ENCODE assay signal across 8 mouse cellular contexts in the genomic region with DNA sequence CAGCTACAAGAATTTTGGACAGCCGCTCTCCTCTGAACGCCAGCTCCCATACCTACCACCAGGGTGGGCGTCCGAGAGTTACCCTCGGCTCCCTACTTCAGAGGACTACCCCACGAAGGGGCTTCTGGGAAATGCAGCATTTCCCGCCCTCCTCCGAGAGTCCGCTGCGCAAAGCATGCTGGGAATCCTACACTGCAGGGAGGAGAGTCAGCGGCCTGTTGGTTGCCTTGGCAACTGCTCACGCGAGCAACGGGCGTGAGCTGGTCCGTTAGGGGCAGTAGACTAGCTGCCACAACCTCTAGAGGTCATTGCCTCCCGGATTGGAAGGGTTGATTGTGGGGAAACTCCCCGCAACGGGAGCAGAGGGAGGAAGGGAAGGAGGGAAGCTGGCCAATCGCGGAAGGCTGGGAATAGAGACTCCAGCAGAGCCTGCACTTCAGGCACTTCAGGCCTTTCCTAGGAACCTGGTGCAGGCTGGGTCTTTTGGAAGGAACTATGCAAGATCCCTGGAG. TPM values are rescaled to one million over a fixed set of nuclear protein-coding genes. Genes with fewer than 3 reads are reported as not detected.
A peak's percentile ranks its signal among the peaks of the same experiment; 100 is the strongest.
DNase-seq lines count a peak whose midpoint lies in the region; ATAC-seq and TF ChIP-seq lines count a peak whose summit lies in the region.

TSS of gene Gstt2 (minus strand) at position 177 of the 512 bp plus-strand sequence.

- under 1% methylated on average over 21 of the region's 21 CpGs for WGBS in hindbrain, embryonic 12.5 days
- under 1% methylated on average over 21 of the region's 21 CpGs for WGBS in lung, postnatal 0 days

- H3K4me2 ChIP-seq in hindbrain, embryonic 12.5 days (replicated peaks), result peak within 1 kb of the TSS; percentile 60
- peak within 1 kb of the TSS; percentile 72 for H3K4me2 ChIP-seq in lung, postnatal 0 days (replicated peaks; ENCODE audit: low read depth, low read length)

- peaks cover 34% of the 10 kb centered on the region for H3K4me1 ChIP-seq in hindbrain, embryonic 12.5 days
- H3K4me1 ChIP-seq in lung, postnatal 0 days (ENCODE audit: insufficient read depth, low read depth, low read length), result peaks cover 5% of the 10 kb centered on the region; the same call in 1 of the 2 replicates

- H3K27ac ChIP-seq in hindbrain, embryonic 12.5 days, result peak within 1 kb of the TSS; percentile 84
- H3K27ac ChIP-seq in lung, postnatal 0 days (ENCODE audit: low read length), result peak within 1 kb of the TSS; percentile 60

- H3K4me3 ChIP-seq in hindbrain, embryonic 12.5 days, result peak within 1 kb of the TSS; percentile 42
- peak within 1 kb of the TSS; percentile 41 for H3K4me3 ChIP-seq in lung, postnatal 0 days (ENCODE audit: low read depth, low read length)

- H3K9ac ChIP-seq in hindbrain, embryonic 12.5 days, result peak within 1 kb of the TSS; percentile 56
- H3K9ac ChIP-seq in lung, postnatal 0 days (replicated peaks; ENCODE audit: low read depth), result peak within 1 kb of the TSS; percentile 29

- peak; percentile 99 for DNase-seq in R1 (ENCODE audit: low read depth, low spot score)
- peak; percentile 94 to 95 for DNase-seq in cerebellum, postnatal 14 days
- DNase-seq in frontal cortex, postnatal 14 days (ENCODE audit: low spot score in 2 of 2), result peak; percentile 85 to 88
- DNase-seq in layer of hippocampus, postnatal 10 days (ENCODE audit: low spot score in 2 of 2), result peak; percentile 89 to 92
- peak; percentile 96 for DNase-seq in lung, postnatal 0 days (ENCODE audit: low spot score)
- DNase-seq in ovary, postnatal 10 days (ENCODE audit: low spot score), result peak; percentile 77
- DNase-seq in thymus, postnatal 0 days (ENCODE audit: low spot score), result peak; percentile 89

- peak; percentile 62 for TF ChIP-seq CTCF in lung, postnatal 0 days (IDR thresholded peaks at IDR 0.05)

- ATAC-seq in hindbrain, embryonic 12.5 days (ENCODE audit: low FRiP score), result peak; percentile 90
- peak; percentile 88 for ATAC-seq in lung, postnatal 0 days

- H3K9me3 ChIP-seq in hindbrain, embryonic 12.5 days (replicated peaks), result no peaks in the 10 kb centered on the region
- no peaks in the 10 kb centered on the region for H3K9me3 ChIP-seq in lung, postnatal 0 days (ENCODE audit: low read length)

- peaks cover 29% of the 10 kb centered on the region for H3K27me3 ChIP-seq in hindbrain, embryonic 12.5 days
- H3K27me3 ChIP-seq in lung, postnatal 0 days (replicated peaks; ENCODE audit: insufficient read depth, low read length), result no peaks in the 10 kb centered on the region

- H3K36me3 ChIP-seq in hindbrain, embryonic 12.5 days, result no peaks in the 10 kb centered on the region
- H3K36me3 ChIP-seq in lung, postnatal 0 days (ENCODE audit: insufficient read depth, low read length), result no peaks in the 10 kb centered on the region

- no peak for TF ChIP-seq EP300 in lung, postnatal 0 days (IDR thresholded peaks at IDR 0.05)

RNA-seq across cellular contexts. Expression of gene Gstt2, which starts in this region (rescaled TPM):
- 7.9 and 8.4 TPM in 2 replicates for polyA plus RNA-seq in hindbrain, embryonic 12.5 days (2016; fragmentation: Nextera tagmentation; extraction: Ambion mirVana)
- 1 to 10 TPM; 5.0 to 6.1 TPM for total RNA-seq in layer of hippocampus, postnatal 10 days (2021)
- 40.6 and 44.7 TPM in 2 replicates for polyA plus RNA-seq in lung, postnatal 0 days (2015; fragmentation: Nextera tagmentation; extraction: Ambion mirVana)
- polyA plus RNA-seq in thymus, postnatal 0 days (2015; fragmentation: Nextera tagmentation; extraction: Ambion mirVana), result 77.5 and 78.6 TPM in 2 replicates

Comparison
In these comparisons a context has a peak if more than half of its experiments do, and no peak if none do; other contexts are left out.
1. Peak in every context shown above with its lines: DNase-seq, ATAC-seq, H3K4me3 ChIP-seq and H3K27ac ChIP-seq.